In genomic region chr7:30231669-30232454, GRCm38 (mm10) we compare ENCODE assay signal across 8 mouse cellular contexts. TPM values are rescaled to one million over a fixed set of nuclear protein-coding genes. Genes with fewer than 3 reads are reported as not detected.
DNase-seq lines count a peak whose midpoint lies in the region; ATAC-seq lines count a peak whose summit lies in the region.

Gene Polr2i (plus strand): TSS chr7:30231948.
Gene Tbcb (minus strand): TSS chr7:30232272.

- peak; percentile 98 for DNase-seq in adipocyte (ENCODE audit: low spot score)
- DNase-seq in embryo, embryonic 10 days (ENCODE audit: low spot score): peak; percentile 98
- DNase-seq in gastrocnemius, postnatal 10 days: peak; percentile 98
- peak; percentile 98 for DNase-seq in induced T-regulatory cell, adult 2 months (ENCODE audit: low read depth)
- DNase-seq in left cerebral cortex, adult 9 months (ENCODE audit: low spot score in 2 of 2): peak; percentile 97 to 99
- peak; percentile 98 for DNase-seq in right cerebral cortex, postnatal 14 days
- peak; percentile 94 to 98 for DNase-seq in urinary bladder, postnatal 36 days (ENCODE audit: low spot score in 2 of 2)

- peak; percentile 94 for ATAC-seq in megakaryocyte progenitor cell, adult 5-6 weeks (replicated peaks; ENCODE audit: poor library complexity)

RNA-seq across cellular contexts. Expression of gene Polr2i, which starts in this region (rescaled TPM):
- 10 to 100 TPM; 71.9 to 80.7 TPM for total RNA-seq in gastrocnemius, postnatal 10 days (2021)
- 75.7 and 78.4 TPM in 2 replicates for total RNA-seq in megakaryocyte progenitor cell, adult 5-6 weeks (2015)
- total RNA-seq in megakaryocyte progenitor cell, adult 5-6 weeks (2017): 60.6 and 69.9 TPM in 2 replicates

RNA-seq across cellular contexts. Expression of gene Tbcb, which starts in this region (rescaled TPM):
- 10 to 100 TPM; 42.8 to 47.0 TPM for total RNA-seq in gastrocnemius, postnatal 10 days (2021)
- total RNA-seq in megakaryocyte progenitor cell, adult 5-6 weeks (2015): 95.9 and 112 TPM in 2 replicates
- total RNA-seq in megakaryocyte progenitor cell, adult 5-6 weeks (2017): 27.6 and 37.1 TPM in 2 replicates

Comparison
In these comparisons a context has a peak if more than half of its experiments do, and no peak if none do; other contexts are left out.
1. Peak in every context shown above with its lines: DNase-seq and ATAC-seq.